ENCODE assay signal across 21 mouse cellular contexts in the genomic region with DNA sequence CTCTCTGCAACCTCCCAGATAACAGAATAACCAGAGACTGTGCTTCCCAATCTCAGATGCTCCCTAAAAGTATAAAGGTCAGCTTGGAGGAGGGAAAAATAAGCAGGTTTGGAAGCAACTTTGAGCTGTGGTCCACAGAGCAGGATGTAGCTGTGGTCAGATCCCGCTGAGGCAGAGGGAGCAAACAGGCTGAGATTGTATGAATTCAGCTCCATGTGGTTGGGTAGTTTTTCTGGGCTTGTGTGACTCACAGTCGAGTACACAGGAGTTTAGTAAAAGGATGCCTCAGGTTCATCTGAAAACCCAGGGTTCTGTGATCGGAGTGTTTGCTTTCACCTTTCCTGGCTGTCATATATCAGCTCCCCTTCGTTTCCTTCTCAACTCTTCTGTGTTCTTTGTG.
DNase-seq lines count a peak whose midpoint lies in the region; ATAC-seq and TF ChIP-seq lines count a peak whose summit lies in the region.
"Had no signal": no experiment of that assay in that cellular context is flagged by ENCODE, and none has a peak within 500 bp of the region (broad histone marks: within the 10 kb centered on the region; RNA-seq: fewer than 3 reads in every experiment).

No protein-coding gene starts in this region.

- ATAC-seq in heart, embryonic 12.5 days (ENCODE audit: insufficient number of reproducible peaks, low FRiP score), result no peak
- no peak for ATAC-seq in lung, embryonic 14.5 days (ENCODE audit: insufficient read depth)
- peak; percentile 47 for ATAC-seq in Patski
- ATAC-seq in stomach, embryonic 15.5 days (ENCODE audit: insufficient read depth, low FRiP score, low read depth), result no peak
- ATAC-seq: activated CD4-positive, CD25-positive, alpha-beta regulatory T cell, adult 4 months; forebrain, embryonic 15.5 days had no signal

- CTCF ChIA-PET in Patski (lab: Charles Lee), result interaction anchor here (0.7 to 1.8 kb wide), 4 partner anchors 12 to 18 kb away, joined by 3 to 7 read pairs (median 4); no protein-coding TSS in a partner anchor

- H3K4me2 ChIP-seq in heart, embryonic 12.5 days, result no peak overlapping the region
- no peak overlapping the region for H3K4me2 ChIP-seq in lung, embryonic 14.5 days
- H3K4me2 ChIP-seq in stomach, embryonic 15.5 days, result no peak overlapping the region
- H3K4me2 ChIP-seq: embryonic facial prominence, embryonic 12.5 days; forebrain, embryonic 15.5 days; heart, embryonic 11.5 days had no signal

- no peak for TF ChIP-seq CTCF in lung, embryonic 14.5 days (IDR thresholded peaks at IDR 0.05; ENCODE audit: low read depth)
- TF ChIP-seq CTCF in Patski (IDR thresholded peaks at IDR 0.05), result no peak

- no peaks in the 10 kb centered on the region for H3K36me3 ChIP-seq in heart, embryonic 12.5 days
- no peaks in the 10 kb centered on the region for H3K36me3 ChIP-seq in lung, embryonic 14.5 days (ENCODE audit: insufficient read depth)
- no peaks in the 10 kb centered on the region for H3K36me3 ChIP-seq in stomach, embryonic 15.5 days
- H3K36me3 ChIP-seq: embryonic facial prominence, embryonic 12.5 days; forebrain, embryonic 15.5 days; hindbrain, embryonic 10.5 days had no signal

- peaks cover 7% of the 10 kb centered on the region for H3K4me1 ChIP-seq in heart, embryonic 12.5 days (replicated peaks)
- peaks cover 25% of the 10 kb centered on the region for H3K4me1 ChIP-seq in lung, embryonic 14.5 days (ENCODE audit: insufficient read depth)
- peaks cover 20% of the 10 kb centered on the region for H3K4me1 ChIP-seq in stomach, embryonic 15.5 days

- POLR2A ChIA-PET in Patski (lab: Charles Lee), result no interaction called here

- intact Hi-C loops in heart, postnatal 14 days (cut with DNase I), result no loop called here

- 62% methylated on average over 4 of the region's 4 CpGs for WGBS in heart, embryonic 12.5 days
- WGBS in lung, embryonic 14.5 days, result 46% methylated on average over 4 of the region's 4 CpGs
- 43% methylated on average over 4 of the region's 4 CpGs for WGBS in stomach, embryonic 15.5 days

- H3K9me3 ChIP-seq in heart, embryonic 12.5 days (replicated peaks), result no peaks in the 10 kb centered on the region
- H3K9me3 ChIP-seq in lung, embryonic 14.5 days (ENCODE audit: low read depth, low read length), result no peaks in the 10 kb centered on the region
- H3K9me3 ChIP-seq in stomach, embryonic 15.5 days, result no peaks in the 10 kb centered on the region
- H3K9me3 ChIP-seq: embryonic facial prominence, embryonic 12.5 days; forebrain, embryonic 15.5 days; hindbrain, embryonic 10.5 days had no signal

- 0 out of 2 replicates have a peak overlapping the region, but pooled peaks have one; percentile 30 for H3K27ac ChIP-seq in heart, embryonic 12.5 days (ENCODE audit: poor library complexity, severe bottlenecking)
- H3K27ac ChIP-seq in lung, embryonic 14.5 days (ENCODE audit: low read depth), result peak overlapping the region; percentile 60; the same call in 1 of the 2 replicates
- H3K27ac ChIP-seq in stomach, embryonic 15.5 days, result peak overlapping the region; percentile 26; the same call in 1 of the 2 replicates
- H3K27ac ChIP-seq: embryonic facial prominence, embryonic 12.5 days; forebrain, embryonic 15.5 days; hindbrain, embryonic 10.5 days; left cerebral cortex, adult 2 months had no signal

- H3K4me3 ChIP-seq in heart, embryonic 12.5 days, result no peak overlapping the region
- H3K4me3 ChIP-seq in lung, embryonic 14.5 days (ENCODE audit: low read depth, low read length), result no peak overlapping the region
- no peak overlapping the region for H3K4me3 ChIP-seq in stomach, embryonic 15.5 days (replicated peaks)
- H3K4me3 ChIP-seq: embryonic facial prominence, embryonic 12.5 days; forebrain, embryonic 15.5 days; hindbrain, embryonic 10.5 days; left cerebral cortex, adult 2 months had no signal

- in situ Hi-C loops in Patski (cut with MboI; ENCODE audit: low pct_unique_long_range_greater_than_20kb), result no loop called here

- DNase-seq in heart, postnatal 14 days, result no peak
- DNase-seq in lung, embryonic 14.5 days, result no peak
- no peak for DNase-seq in lung, postnatal 25 days (ENCODE audit: low spot score)
- no peak for DNase-seq in Patski (ENCODE audit: low read depth, low spot score)
- no peak for DNase-seq in frontal cortex, postnatal 14 days (ENCODE audit: low spot score in 2 of 2)
- no peak for DNase-seq in left cerebral cortex, adult 18-20 months (ENCODE audit: low spot score in 2 of 2)
- DNase-seq: adrenal gland, postnatal 10 days; cerebellum, adult 9-10 months; gastrocnemius, postnatal 25 days; kidney, adult 9 months; kidney, postnatal 25 days; lung, postnatal 4 days; thymus, adult 2 months had no signal

- H3K9ac ChIP-seq in heart, embryonic 12.5 days, result no peak overlapping the region
- H3K9ac ChIP-seq in lung, embryonic 14.5 days, result no peak overlapping the region; the same call in 1 of the 2 replicates
- no peak overlapping the region for H3K9ac ChIP-seq in stomach, embryonic 15.5 days
- H3K9ac ChIP-seq: embryonic facial prominence, embryonic 12.5 days; forebrain, embryonic 15.5 days had no signal

- H3K27me3 ChIP-seq in heart, embryonic 12.5 days (replicated peaks), result no peaks in the 10 kb centered on the region
- no peaks in the 10 kb centered on the region for H3K27me3 ChIP-seq in lung, embryonic 14.5 days (ENCODE audit: insufficient read depth, low read length)
- no peaks in the 10 kb centered on the region for H3K27me3 ChIP-seq in Patski
- H3K27me3 ChIP-seq in stomach, embryonic 15.5 days (replicated peaks), result no peaks in the 10 kb centered on the region
- H3K27me3 ChIP-seq: embryonic facial prominence, embryonic 12.5 days; forebrain, embryonic 15.5 days had no signal
